Mouse (Mus musculus) bone marrow macrophage, adult 2 months (primary cell): ENCODE data around the gene Mybph.
A peak's percentile ranks its signal among the peaks of the same experiment; 100 is the strongest.

ENCODE experiments used
- CTCF ChIP-seq: IDR thresholded peaks from 2 replicates; pipeline ENCODE4 v1.5.1; 2012; ENCODE audit warnings: low read depth, mild to moderate bottlenecking, low read length, moderate library complexity
- POLR2A ChIP-seq: IDR thresholded peaks from 2 replicates; pipeline ENCODE4 v1.6.1; 2012; ENCODE audit warnings: mild to moderate bottlenecking, low read depth, low read length, borderline replicate concordance

- peak; percentile 83 for TF ChIP-seq CTCF
- TF ChIP-seq POLR2A, result no peak
These were observed 3.1 kb downstream of the Mybph start for GRCm38 (mm10) chr1:134196386-134196785.
